Mouse (Mus musculus): Measurements from ENCODE around the gene Itpripl2.

The Itpripl2 gene

DNA sequence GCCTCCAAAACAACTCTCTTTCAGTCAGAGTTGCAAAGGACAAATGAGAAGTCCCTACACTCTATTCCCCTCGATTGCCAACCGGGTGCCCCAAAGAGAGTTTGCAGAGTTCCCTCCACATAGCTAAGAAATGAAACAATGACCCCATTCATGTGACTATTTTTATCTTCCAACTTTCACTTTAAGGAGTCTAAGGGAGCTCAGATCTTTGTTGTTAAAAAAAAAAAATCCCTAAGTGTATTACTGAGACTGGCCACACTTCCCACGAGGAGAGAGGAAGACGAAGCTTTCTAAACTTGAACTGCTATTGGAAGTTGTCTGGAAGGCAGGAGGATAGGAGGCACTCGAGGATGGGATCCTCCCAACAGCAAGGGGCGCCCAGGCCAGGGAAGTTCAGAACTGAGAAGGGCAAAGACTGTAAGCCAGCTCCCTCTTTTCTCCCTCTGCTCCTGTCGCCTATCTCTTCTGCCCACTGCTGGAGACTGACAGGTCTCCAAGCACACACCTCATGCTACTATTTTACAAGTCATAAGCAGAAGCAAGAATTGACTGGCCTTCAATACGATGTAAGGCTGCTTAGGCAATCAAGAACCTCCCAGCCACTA, 3.6 kb downstream of the Itpripl2 start:
- no peak for DNase-seq (ENCODE audit: low read depth in 1 of 2, low spot score in 2 of 2)

DNA sequence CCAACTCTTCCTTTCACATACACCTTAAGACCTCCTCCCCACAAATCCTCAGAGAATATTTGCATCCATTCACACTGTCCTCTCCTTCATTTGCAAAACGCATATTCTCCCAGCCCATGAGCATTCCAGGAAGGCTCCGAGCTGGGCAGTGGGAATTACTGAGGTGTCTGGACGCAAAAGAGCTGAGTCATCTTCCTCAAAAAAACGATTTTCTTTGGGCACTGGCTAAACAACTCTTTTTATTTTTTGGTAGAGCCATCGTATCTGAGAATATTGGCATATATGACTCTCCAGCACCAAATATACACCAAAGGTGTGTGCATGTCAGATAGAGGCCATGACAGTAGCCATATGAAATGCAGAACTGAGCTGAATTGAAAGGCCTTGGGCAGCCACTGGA, 4.9 kb downstream of the Itpripl2 start:
- DNase-seq (ENCODE audit: low read depth in 1 of 2, low spot score in 2 of 2) = no peak

DNA sequence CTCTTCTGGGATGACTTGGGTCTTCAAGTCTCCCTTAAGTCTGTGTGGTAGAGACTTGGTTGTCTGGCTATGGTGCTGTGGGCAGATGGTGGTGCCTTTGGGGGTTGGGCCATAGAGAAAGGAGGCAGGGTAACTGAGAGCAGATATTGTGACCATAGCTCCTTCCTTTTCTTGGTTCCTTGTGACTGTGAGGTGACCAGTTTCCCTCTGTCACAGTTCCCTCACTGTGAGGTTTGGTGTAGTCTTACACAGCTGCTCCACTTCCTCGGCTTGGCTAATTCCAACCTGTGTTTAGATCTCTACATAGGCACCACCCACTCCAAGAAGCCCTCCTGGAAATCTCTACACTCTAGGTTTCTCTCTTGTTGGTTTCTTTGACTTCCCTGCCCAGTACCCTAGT, 7.8 kb downstream of the Itpripl2 start:
- no peak for DNase-seq (ENCODE audit: low read depth in 1 of 2, low spot score in 2 of 2)

DNA sequence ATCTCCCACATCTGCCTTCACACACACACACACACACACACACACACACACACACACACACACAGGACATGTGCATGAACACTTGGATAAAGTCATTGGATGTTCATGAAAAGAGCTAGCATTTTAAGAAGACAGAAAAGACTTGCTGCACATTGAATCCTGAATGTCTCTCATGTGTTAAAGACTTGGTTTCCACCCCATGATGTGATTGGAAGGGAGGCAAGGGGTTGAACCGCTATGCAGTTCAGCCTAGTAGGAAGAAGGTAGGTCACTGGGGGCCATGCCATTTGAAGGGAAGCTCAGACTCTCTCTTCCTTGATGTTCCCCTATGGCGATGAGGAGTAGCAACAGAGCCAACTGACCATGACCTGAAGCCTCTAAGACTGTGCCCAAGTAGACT, 9.8 kb downstream of the Itpripl2 start:
- no peak for DNase-seq (ENCODE audit: low read depth in 1 of 2, low spot score in 2 of 2)

DNA sequence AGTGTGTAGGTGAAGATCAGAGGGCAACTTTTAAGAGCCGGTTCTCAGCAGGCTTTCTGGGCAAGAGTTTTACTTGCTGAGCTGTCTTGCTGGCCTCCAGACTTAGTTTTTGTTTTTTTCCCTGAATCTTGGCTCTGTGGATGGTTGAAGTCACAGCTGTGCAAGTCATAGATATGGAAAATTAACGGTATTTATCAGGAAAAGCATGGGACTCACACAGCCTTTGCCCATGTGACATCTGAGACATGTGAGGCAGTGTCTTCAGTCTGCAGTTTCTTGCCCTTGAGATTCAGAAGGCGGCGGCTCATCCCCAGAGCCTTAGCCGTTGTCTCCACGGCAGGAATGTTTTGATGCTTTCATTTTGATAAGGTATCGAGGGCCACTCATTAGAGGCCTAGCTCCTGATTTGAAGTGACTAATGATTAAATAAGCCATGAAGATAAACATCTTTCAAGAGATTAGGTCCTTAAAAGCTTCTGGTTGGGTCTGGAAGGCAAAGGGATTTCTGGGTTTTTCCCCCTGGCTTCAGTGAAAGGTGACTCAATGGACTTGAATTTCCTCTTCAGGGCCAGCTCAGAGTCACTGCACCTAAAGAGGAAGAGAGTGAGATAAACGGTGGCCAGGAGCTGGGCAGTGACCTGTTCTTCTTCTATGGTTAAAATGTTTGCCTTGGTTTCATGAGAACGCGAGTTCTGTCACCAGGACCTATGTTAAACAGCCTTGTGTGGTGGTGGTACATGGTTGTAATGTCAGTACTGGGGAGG, 10.5 kb downstream of the Itpripl2 start:
- no peak for DNase-seq (ENCODE audit: low read depth in 1 of 2, low spot score in 2 of 2)

DNA sequence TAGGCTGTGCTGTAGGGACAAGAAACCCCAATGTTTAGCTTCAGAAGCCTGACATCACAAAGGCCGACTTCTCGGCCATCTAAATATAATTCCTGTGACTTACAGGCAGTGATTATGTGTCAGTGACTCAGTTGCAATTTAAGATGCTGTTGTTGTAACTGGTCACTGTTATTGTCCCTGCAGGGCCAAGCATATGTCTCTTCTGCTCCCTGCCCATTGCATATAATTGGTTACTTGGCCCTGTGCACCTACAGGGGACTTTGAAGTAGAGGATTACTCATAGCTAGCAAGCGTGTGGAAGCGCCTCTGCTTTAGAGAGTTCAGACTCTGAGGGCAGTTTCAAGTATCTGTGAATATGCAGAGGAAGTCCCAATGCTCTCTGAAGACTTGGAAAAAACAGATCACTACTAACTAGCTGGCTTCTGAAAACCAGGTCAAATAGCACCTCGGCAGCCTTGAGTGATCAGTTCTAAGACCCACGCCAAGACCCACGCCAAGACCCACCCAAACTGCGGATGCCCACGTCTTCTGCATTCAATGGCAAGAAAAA, 11.5 kb downstream of the Itpripl2 start:
- no peak for DNase-seq (ENCODE audit: low read depth in 1 of 2, low spot score in 2 of 2)

DNA sequence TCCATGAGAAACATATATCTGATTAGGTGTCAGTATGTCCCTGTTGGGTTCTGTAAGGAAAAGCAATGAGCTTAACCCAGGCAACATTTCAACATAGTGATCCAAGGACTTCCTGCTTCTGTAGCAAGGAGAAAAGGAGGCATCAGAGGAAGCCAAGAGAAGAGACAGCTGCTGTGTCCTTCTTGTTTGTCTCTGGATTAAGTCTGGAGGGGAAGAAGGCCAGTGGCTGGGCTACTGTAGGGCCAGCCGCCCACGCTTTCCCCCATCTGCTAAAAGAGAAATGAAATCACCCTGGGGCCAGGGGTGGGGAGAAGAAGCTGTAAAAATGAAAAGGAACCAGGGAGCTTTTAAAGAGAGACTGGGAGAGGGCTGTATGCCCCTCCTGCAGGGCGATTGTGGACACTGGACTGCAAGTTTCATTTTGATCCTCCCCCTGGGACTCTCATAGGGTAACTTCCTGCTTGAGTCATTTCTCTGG, 12.9 kb downstream of the Itpripl2 start:
- DNase-seq (ENCODE audit: low read depth in 1 of 2, low spot score in 2 of 2) = no peak

DNA sequence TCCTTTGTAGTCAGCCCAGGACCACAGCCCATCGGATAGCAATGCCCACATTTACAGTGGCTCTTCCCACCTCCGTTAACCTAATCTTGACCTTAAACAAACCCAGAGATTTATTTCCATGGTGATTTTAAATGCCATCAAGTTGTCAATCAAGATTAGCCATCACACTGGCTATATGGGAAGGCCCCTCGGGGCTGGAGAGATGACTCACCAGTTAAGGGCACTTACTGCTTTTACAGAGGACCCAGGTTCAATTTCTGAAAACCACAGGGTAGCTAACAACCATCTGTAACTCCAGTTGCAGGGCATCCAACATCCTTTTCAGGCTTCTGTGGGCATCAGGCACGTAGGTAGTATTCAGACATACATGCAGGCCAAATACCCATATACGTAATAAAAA, 15.3 kb downstream of the Itpripl2 start:
- no peak for DNase-seq (ENCODE audit: low read depth in 1 of 2, low spot score in 2 of 2)

DNA sequence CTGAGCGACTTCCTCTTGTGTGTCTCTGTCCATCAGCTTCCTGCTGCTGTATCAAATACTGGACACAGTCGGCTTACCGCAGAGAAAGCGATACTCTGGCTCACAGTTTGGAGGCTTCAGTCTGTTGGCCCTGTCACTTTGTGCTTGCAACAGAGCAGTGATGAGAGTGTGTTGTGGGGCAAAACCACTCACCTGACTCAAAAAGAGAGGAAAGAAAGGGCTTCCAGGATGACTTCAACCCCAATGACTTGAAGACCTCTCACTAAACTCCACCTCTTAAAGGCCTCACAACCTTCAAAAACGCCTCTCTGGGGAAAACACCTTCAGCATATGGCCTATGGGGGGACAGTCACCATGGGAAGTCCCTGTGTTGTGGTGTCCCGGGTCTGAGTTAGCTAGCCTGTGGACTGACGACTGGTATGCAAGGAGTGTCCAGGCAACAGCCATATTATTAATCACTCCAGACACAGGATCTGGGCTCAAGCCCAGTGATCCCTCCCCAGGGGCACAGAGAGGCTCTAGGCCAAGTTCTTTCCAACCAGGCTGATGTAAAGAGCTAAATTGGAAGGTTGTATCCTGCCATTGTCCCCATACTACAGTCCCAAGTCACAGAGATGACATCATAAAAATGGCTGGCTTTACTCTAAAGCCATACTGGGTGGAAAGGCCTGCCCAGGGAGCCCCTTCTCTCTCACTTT, 16.6 kb downstream of the Itpripl2 start:
- DNase-seq (ENCODE audit: low read depth in 1 of 2, low spot score in 2 of 2) = no peak

DNA sequence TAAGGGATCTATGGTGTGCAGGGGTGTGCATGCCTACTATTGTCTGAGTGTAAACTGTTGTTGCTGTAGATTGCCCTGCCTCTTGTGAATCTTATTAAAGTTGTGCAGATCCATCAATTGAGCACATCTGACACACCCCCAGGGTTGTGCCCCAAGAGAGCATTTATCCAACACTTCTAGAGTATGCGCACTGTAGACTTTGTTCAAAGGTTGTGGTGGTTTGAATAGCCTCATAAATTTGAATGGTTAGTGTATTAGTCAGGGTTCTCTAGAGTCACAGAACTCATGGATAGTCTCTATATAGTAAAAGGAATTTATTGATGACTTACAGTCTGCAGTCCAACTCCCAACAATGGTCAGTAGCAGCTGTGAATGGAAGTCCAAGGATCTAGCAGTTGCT, 18.9 kb downstream of the Itpripl2 start:
- no peak for DNase-seq (ENCODE audit: low read depth in 1 of 2, low spot score in 2 of 2)

DNA sequence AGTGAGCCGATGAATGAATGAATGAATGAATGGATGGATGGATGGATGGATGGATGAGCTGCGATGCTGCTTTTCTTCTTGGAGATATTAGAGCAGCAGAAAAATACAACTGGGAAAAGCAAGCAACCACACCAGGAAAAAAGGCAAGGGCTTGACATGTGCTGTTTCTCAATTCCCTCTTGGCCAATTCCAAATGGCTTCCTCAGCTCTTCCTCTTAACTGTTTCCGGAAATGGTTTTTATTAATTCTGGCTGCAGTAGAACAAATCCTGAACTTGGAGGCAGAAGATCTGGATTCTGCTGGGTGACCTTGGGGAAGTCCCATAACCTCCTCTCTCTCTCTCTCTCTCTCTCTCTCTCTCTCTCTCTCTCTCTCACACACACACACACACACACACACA, 23.7 kb downstream of the Itpripl2 start:
- no peak for DNase-seq (ENCODE audit: low read depth in 1 of 2, low spot score in 2 of 2)

DNA sequence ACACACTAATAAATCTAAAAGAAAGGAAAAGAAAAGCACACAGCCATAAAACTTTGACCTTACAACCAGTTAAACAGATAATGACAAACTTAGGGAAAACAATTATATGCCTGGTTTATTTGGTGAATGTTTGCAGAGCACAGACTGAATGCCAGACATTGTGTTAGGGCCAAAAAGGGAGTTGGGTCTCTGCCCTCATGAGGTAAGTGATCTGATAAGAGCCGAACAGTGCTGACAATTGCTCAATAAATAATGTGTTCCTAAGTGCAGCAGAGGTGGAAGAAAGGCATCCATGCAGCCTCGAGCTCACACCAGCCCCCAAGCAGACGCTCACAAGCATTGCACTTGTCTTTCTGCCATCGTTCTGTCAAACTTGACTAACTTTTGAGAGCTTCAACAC, 27.3 kb downstream of the Itpripl2 start:
- no peak for DNase-seq (ENCODE audit: low read depth in 1 of 2, low spot score in 2 of 2)

DNA sequence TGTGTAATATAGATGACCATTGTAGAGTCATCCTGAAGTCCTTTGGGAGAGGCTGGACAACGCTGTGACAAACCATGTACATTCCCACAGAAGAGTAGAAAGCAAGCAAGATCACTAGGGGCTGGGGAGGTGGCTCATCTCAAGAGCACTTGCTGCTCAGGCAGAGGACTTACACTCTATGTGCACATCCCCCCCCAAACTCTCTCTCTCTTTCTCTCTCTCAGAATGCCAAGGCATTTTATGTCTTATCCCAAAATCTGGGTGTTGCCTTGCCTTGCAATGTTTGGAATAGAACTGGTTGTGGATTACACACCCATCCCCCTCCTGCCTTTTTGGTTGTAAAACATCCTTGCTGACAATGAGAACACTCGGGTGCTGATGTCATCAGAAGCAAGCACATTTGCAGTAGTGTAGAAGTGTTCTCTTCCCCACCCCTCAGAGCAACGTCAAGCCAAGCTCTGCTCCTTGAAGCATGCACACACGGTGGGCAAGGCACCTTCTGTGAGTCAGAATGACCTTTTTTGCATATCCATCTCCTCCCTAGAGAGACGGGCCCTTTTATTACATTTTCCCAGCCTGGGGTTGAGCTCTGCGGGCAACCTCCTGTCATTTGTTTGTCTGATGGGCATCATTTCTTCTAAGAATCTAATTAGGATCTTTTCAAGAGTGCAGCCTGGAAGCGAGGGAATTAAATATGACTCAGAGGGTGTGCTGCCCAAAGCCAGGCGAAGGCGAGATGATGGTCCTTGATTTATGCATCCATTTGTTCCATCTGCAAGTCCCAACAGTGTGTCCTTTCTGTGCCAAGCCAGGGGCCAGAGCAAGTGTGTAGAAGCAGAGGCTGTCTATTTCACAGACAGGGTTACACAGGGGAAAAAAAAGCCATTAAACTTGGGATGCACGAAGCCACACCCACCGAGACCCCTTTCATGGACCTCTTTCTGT, 28.7 kb downstream of the Itpripl2 start:
- no peak for DNase-seq (ENCODE audit: low read depth in 1 of 2, low spot score in 2 of 2)

DNA sequence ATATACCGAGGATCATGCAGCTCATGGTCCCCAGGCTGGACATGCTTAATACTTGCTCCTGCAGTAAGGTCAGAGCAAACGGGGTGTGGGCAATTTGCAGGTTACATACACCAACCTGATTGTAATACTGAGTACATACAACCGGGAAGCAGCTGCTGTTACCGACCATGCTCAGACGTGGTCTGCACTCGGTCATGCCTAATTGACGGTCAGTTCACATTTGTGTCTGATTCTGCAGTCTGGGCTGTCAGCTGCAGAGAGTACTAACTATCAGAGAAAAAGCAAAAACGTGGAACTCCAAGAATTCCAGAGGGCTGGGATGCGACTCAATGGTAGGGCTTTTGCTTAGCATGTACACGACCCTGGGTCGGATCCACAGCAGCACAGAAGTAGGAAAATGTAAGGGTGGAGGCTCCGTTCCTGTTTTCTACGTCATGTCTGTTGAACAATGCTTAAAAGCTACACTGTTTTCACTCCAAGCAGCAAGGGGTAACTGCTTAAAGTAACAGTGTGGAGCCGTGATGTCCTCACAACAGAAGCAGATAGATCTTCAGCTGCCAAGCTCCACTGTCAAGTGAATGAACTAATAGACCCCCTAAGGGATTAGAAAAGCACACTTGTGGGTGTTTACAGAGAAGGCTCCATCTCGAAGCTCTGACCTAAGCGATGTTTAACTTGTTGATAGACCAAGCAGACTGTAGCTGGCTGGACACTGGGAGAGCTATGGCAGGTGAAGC, 30.2 kb downstream of the Itpripl2 start:
- no peak for DNase-seq (ENCODE audit: low read depth in 1 of 2, low spot score in 2 of 2)

DNA sequence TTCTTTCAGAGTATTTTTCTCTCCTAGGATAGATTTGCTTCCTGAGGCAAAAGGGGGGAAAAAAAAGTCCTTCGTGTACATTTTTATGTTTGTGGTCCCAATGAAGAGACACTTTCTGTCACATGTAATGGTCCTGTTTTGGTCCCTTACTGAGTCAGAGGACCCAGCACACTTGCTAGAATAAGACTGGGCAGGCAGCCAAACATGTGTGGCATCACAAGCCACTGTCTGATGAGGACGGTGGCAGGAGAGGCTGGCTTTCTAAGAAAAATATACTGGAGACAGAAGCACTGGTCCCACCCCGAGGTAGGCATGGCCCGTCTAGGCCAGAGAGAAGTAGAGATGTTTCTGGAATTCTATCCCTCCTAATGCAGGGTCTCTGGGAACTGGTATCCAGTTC, 38.1 kb downstream of the Itpripl2 start:
- DNase-seq (ENCODE audit: low read depth in 1 of 2, low spot score in 2 of 2) = no peak

DNA sequence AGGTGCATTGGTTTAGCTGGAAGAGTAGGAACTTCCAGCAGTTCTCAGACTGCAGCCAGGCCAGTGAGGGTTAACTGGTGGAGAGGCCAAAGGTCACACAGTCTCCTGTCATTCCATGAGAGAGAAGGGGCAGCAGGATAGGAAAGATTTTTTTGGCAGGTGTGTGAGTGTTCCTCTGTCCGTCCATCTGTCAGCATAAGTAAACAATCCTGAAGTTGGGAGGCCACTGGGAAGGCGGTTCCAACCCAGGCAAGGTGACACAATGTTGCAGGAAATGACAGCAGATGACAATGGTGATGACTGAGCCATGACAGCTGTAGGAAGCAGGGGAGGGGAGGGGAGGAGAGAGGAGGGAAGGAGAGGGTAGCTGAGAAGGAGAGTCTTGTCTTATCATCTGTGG, 38.8 kb downstream of the Itpripl2 start:
- no peak for DNase-seq (ENCODE audit: low read depth in 1 of 2, low spot score in 2 of 2)

DNA sequence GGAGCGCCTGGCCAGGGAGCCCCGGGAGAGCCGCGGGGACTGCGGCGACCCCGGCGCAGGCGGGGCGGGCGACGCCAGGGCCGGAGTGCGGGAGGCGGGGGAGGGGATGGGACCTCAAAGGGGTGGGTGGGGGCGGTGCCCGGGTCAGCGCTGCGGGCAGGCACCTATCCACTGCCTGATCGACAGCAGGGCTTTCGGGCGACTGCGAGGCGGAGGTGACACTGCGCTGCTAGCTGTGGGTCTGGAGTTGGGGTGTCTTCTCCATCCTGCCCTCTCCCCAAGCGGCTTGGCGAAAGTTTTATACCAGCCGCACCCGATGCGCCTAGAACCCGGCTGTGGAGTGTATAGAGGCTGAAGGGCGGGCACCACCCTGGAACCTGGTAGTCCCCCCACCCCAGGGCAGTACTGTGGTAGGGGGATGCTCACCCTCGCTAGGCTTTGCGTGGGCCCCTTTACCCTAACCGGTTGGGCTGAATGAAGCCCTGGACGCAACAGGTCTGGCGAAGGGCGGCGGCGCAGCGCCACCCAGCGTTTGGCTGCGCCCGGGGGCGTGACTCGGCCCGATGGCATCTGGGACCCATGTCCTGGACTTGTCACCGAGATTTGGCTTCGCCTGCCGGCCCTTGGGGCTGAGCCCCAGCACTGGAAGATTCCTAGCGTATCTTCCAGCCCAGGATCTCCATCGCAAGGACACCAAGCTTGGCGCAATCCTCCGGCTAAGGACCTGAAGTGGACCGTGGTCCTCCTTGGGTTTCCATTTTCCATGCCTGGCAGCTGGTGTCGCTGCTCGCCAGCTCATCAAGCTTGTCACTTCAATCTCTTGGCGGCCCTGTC, 43.4 kb downstream of the Itpripl2 start, which contains the start of gene Syt17:
TSS of gene Syt17 (minus strand) at position 89 of the 834 bp plus-strand sequence.
- DNase-seq (ENCODE audit: low read depth in 1 of 2, low spot score in 2 of 2) = peak in 1 of 2 experiments; percentile 2

DNA sequence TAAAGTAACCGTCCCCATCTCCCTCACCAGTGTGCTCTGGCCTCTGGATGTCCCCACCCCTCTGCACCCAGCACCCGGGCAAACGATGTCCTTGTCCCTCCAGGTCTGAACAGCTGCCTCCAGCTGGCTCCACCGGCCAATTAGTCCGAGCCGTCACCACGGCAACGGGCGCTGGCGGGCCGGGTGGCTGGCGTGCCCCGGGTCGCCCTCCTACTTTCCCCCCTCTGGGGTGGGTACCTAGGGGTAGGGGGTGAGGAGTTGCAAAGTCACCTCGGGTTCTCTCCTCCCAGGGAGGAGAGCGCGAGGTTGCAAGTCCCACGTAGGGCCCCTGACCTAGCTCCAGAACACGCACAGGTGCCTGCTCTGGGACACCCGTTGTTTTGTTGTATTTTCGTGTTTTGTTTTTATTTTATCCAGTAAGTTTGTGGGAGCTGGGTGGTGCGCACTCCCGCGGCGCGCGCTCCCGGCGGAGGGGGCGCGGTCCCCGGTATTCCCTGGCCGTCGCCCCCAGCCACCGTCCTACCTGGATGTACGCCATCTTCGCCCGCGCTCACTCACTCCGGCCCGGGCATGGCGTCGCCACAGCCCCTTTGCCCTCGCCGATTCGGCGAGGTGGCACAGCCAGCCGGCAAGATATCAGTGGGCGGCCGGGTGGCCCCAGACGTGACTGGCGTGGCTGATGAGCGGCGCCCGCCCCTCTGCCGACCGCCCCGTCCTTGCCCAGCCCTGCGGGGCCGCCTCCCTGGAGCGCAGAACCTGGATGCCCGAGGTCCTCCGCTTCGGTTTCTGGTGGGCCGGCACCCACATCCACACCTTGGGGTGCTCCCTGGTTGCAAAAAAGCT, 44.3 kb downstream of the Itpripl2 start:
- DNase-seq (ENCODE audit: low read depth in 1 of 2, low spot score in 2 of 2) = no peak
